Mouse (Mus musculus) common myeloid progenitor, adult 5-6 weeks (primary cell): ENCODE results near the gene Cbx4. TPM values are rescaled to one million over a fixed set of nuclear protein-coding genes. Genes with fewer than 3 reads are reported as not detected.

Experiments
- ATAC-seq: replicated peaks from 2 replicates; pipeline ENCODE4 v1.8.0; 2016; ENCODE audit warnings: low read depth, mild to moderate bottlenecking, moderate TSS enrichment, inconsistent platforms; ENCODE audit not compliant: poor library complexity, severe bottlenecking
- total RNA-seq: library from RNA; stranded (forward); fragments of 200-1000, 187-1606 nt; gene quantifications from 2 replicates; pipeline ENCODE4 v1.2.3, GENCODE M21; 2017

The Cbx4 gene
- total RNA-seq, 1 experiment from 2014 or later = 11.3 TPM

GRCm38 (mm10) chr11:119059256-119059655 lies 26.8 kb downstream of the Cbx4 start:
- ATAC-seq = no peak

- peak; percentile 34 for ATAC-seq
Observed at GRCm38 (mm10) chr11:119058041-119058995, 27.7 kb downstream of the Cbx4 start.

- no peak for ATAC-seq
Observed at GRCm38 (mm10) chr11:119057291-119057690, 28.7 kb downstream of the Cbx4 start.

GRCm38 (mm10) chr11:119056301-119057211 lies 29.5 kb downstream of the Cbx4 start:
- no peak for ATAC-seq

GRCm38 (mm10) chr11:119055571-119056131 lies 30.4 kb downstream of the Cbx4 start:
- no peak for ATAC-seq

- no peak for ATAC-seq
Observed at GRCm38 (mm10) chr11:119054351-119055345, 31.4 kb downstream of the Cbx4 start.

- ATAC-seq = no peak
Observed at GRCm38 (mm10) chr11:119053738-119054350, 32.2 kb downstream of the Cbx4 start.

GRCm38 (mm10) chr11:119053257-119053670 lies 32.8 kb downstream of the Cbx4 start:
- ATAC-seq = peak; percentile 74

- ATAC-seq = no peak
Observed at GRCm38 (mm10) chr11:119052661-119053256, 33.3 kb downstream of the Cbx4 start.

GRCm38 (mm10) chr11:119051927-119052660 lies 33.9 kb downstream of the Cbx4 start:
- no peak for ATAC-seq

GRCm38 (mm10) chr11:119051426-119051825 lies 34.6 kb downstream of the Cbx4 start:
- ATAC-seq = no peak

- no peak for ATAC-seq
Observed at GRCm38 (mm10) chr11:119050361-119050760, 35.7 kb downstream of the Cbx4 start.

GRCm38 (mm10) chr11:119048133-119048510 lies 37.9 kb downstream of the Cbx4 start:
- no peak for ATAC-seq

- ATAC-seq = no peak
Observed at GRCm38 (mm10) chr11:119047261-119048132, 38.5 kb downstream of the Cbx4 start.

- no peak for ATAC-seq
Observed at GRCm38 (mm10) chr11:119046601-119047245, 39.3 kb downstream of the Cbx4 start.
